Mouse (Mus musculus): ENCODE measurements at regions not wholly inside any gene's neighbourhood (a gene's known extent, or its start where the extent isn't known, plus 50 kb on each side); places are given as distances from the start of the nearest gene placed in this dataset.
A peak's percentile ranks its signal among the peaks of the same experiment; 100 is the strongest.

- DNase-seq (ENCODE audit: low spot score), result no peak
Measured at GRCm38 (mm10) chr3:131799774-131800173, 235.2 kb downstream of the Papss1 start.

GRCm38 (mm10) chr3:131801551-131801950 lies 237.0 kb downstream of the Papss1 start:
- DNase-seq (ENCODE audit: low spot score), result no peak

GRCm38 (mm10) chr3:131802841-131803240 lies 238.3 kb downstream of the Papss1 start:
- peak; percentile 5 for DNase-seq (ENCODE audit: low spot score)

- no peak for DNase-seq (ENCODE audit: low spot score)
Measured at GRCm38 (mm10) chr3:131808127-131808526, 243.6 kb downstream of the Papss1 start.

DNA sequence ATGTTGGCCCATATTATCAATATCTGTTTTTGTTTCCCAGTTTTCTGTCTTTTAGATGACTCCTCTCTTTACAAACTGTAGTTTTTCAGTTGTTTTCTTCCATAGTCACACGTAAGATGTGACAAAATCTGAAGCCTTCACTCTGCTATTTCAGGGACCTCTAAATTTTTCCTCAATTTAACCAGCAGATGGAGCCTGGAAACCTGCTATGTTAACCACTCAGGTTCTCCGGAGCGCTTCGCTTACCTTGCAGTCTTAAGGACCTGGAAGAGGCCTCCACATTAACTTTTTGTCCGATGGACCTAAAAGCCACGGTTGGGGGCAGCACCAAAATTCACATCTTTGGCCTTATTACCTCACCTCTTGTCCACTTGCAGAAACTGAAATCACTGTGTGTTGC lies 248.4 kb downstream of the Papss1 start:
- no peak for DNase-seq (ENCODE audit: low spot score)

DNA sequence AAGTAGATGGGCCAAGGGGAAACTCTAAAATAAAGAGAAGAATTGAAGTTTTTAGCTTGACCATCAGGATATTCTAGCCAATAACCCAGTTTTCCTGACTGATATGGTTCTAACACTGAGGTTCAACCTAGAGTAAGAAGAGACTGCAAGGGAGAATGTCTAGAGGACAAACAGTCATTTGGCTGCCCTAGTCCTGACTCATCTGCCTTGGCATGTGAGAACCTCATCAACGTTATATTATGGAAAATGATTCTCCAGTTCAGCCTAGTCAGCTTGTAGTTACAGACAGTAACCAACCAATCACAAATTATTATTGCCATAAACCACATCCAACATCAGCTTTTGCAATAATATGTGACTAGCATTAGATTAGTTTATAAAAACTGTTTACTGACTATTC lies 254.2 kb downstream of the Papss1 start:
- DNase-seq (ENCODE audit: low spot score), result no peak

DNA sequence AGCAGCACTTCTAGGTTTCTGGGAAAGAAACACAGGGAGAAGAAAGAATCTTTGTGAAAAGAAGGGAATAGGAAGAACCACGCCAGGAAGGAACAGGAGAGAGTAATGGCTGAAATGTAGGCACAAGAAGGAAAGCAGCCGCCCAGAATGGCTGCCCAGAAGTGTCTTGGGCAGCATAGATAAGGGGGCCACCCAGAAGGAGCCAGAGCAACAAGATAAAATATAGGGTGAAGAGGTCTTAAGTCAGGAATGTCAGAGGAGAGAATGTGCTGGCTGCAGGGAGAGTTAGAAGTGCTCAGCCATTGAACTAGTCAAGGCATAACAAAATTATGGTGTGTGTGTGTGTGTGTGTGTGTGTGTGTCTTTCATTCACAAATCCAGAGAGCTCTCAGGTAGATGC lies 227.7 kb upstream of the Dkk2 start:
- DNase-seq (ENCODE audit: low spot score), result no peak

DNA sequence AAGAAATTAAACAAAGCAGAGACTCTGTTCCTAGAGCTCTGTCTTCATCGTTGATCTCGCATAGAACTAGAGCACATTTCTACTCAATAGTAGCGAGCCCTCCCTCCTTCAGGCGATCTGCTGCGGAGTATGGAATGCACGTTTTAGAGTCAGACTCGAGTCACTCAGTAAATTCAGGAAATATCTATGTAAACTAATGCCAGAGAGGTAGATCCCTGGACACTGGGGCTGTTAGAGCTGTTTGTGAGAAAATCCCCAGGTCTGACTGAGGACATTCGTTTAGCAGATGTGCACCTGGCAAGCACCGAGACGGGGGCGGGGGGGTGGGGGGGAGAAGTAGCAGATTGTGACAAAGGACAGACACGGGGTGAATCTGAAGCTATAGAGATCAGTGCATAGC lies 226.0 kb upstream of the Dkk2 start:
- DNase-seq (ENCODE audit: low spot score), result no peak

DNA sequence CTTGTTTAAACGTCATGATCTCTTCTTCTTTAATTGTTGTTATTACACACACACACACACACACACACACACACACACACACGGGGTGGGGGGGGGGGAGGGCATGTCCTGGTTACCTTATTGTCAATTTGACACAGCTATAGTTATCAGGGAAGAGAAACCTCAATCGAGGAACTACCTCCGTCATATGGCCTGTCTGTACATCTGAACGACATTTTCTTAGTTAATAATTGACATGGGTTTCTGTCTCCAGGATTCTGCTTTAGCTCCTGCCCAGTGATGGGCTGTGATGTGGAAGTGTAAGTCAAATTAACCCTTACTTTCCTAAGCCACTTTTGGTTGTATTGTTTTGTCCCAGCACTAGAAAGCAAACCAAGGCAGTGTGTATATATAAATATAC lies 220.0 kb upstream of the Dkk2 start:
- DNase-seq (ENCODE audit: low spot score), result no peak

DNA sequence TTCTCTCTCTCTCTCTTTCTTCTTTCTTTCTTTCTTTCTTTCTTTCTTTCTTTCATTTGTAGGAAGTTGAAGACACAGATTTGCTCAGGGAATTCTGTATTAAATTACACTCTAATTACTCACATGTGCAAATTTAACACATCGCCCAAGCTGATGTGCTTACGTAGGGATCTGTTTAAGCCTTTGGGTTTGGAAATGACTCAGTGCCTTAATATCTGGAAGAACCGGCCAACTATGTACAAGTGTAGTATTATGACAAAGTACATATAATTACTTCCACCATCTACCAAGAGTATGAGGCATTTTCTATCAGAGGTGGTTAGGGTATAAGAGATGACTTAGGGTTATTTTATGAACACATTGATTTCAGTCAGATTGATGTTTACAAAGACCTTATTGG lies 217.8 kb upstream of the Dkk2 start:
- no peak for DNase-seq (ENCODE audit: low spot score)

- DNase-seq (ENCODE audit: low spot score), result no peak
Measured at GRCm38 (mm10) chr3:131868219-131868964, 216.7 kb upstream of the Dkk2 start.

DNA sequence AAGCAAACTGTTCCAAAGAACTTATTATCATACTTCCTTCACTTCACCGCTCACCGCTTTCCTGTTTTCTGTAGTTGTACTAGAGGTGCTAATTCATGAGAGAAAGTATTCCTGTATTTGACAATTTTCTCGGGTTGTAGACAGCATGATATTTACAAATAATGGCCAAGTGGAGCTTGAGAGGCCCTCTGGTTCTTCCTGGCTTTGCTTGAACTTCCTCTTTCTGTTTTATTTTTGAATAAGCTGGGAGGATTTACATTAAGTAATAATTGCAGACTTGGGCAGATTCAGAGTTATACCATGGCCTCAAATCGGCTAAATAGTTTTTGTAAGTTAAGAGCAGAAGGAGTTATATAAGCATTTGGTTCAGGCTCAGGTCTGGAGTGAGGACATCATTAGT lies 215.8 kb upstream of the Dkk2 start:
- no peak for DNase-seq (ENCODE audit: low spot score)

DNA sequence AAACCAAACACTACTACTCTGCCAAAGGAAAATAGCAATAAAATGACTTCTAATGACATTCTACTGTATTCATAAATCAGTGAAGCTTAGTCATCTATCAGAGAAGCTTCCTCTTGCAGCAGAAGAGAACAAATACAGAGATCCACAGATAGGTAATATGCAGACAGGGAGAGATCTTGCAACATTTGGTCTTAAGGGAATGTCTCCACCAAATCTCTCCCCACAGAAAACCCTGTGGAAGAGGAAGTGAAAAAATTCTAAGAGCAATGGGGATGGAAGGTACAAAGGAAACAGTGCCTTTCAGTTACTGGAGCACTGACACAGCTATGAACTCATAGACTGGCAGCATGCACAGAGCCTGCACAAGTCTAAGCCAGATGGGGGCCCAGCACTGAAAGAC lies 202.4 kb upstream of the Dkk2 start:
- DNase-seq (ENCODE audit: low spot score), result no peak

- no peak for DNase-seq (ENCODE audit: low spot score)
Measured at GRCm38 (mm10) chr3:131886470-131886869, 198.6 kb upstream of the Dkk2 start.

- DNase-seq (ENCODE audit: low spot score), result no peak
Measured at GRCm38 (mm10) chr3:131886984-131887383, 198.1 kb upstream of the Dkk2 start.

GRCm38 (mm10) chr3:131887670-131888069 lies 197.4 kb upstream of the Dkk2 start:
- DNase-seq (ENCODE audit: low spot score), result no peak

DNA sequence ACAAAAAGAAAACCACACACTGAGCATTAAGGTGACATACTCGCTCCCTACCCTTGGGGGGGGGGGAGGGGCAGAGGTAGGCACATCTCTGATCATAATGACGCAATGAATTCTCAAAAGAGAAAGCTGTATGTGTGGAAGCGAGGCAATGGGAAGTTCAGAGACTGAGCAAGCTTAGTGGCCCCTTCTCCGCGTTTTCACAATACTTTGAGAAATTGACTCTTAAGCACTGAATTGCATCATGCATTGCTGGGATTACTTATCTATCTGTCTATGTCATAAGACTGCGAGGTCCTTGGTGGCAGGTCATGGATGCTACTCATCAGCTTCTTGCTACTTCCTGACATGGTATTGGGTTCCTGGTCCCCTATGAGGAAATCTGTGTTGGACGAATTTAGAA lies 193.2 kb upstream of the Dkk2 start:
- no peak for DNase-seq (ENCODE audit: low spot score)

GRCm38 (mm10) chr3:131893061-131893804 lies 191.9 kb upstream of the Dkk2 start:
- DNase-seq (ENCODE audit: low spot score), result no peak

GRCm38 (mm10) chr3:131895057-131895456 lies 190.0 kb upstream of the Dkk2 start:
- DNase-seq (ENCODE audit: low spot score), result no peak

DNA sequence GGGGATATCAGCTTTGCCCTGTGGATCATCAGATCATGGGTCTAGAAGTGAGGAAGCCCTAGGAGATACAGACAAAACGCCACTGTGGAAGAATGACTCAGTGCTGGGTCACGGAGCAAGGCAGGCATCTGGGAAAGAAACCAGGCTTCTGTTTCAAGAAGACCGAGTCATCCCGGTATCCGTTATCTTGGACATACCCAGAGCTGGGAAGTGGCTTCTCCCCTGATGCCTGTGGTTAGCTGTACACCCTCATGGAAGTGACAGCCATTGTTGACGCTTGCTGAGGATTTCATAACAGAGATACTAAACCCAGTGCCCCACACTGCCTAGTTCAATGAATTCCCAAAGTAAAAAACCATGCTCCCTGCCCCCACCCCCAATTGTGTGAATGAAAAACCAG lies 171.6 kb upstream of the Dkk2 start:
- DNase-seq (ENCODE audit: low spot score), result no peak

DNA sequence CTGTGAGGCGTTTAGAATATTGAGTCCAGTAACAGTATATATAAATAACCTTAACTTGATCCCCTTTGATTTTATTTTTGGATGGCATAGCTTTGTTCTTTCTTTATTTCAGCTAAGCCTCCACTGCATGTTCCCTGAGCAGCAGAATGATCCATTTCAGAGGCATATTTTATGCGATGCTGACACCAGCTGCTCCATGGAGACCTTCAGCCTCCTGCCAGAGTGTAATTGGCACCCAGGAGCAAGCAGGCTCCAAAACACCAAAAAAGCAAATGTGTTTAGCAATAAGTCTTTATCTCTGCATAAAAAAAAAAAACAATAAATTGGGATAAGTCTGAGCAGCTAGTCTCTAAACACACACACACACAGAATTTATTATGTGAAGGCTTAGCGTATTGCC lies 170.7 kb upstream of the Dkk2 start:
- DNase-seq (ENCODE audit: low spot score), result no peak

GRCm38 (mm10) chr3:131914997-131915396 lies 170.1 kb upstream of the Dkk2 start:
- no peak for DNase-seq (ENCODE audit: low spot score)

- no peak for DNase-seq (ENCODE audit: low spot score)
Measured at GRCm38 (mm10) chr3:131917734-131918534, 167.2 kb upstream of the Dkk2 start.

All from urinary bladder, postnatal 25 days (tissue).